Mouse (Mus musculus): Measurements from ENCODE around the gene Nmnat1. TPM values are rescaled to one million over a fixed set of nuclear protein-coding genes. Genes with fewer than 3 reads are reported as not detected.

Nmnat1 gene
- 17.9 and 21.9 TPM in 2 replicates for polyA plus RNA-seq (2012; rRNA removed)

GRCm38 (mm10) chr4:149485053-149485824, at the start of gene Nmnat1, which contains the start of gene Lzic:
TSS of gene Nmnat1 (minus strand) at chr4:149485202.
TSS of gene Lzic (plus strand) at chr4:149485229.
- Histone ChIP-seq H3K27ac (ENCODE audit: insufficient read depth, low read depth, low read length) (peak within 1 kb of the TSS; percentile 93), H3K36me3 (ENCODE audit: control insufficient read depth, insufficient read depth, low read length) (no peaks in the 10 kb centered on the region), H3K4me1 (ENCODE audit: control insufficient read depth, insufficient read depth, low read length) (no peaks in the 10 kb centered on the region), H3K27me3 (replicated peaks; ENCODE audit: control insufficient read depth, insufficient read depth, low read length) (no peaks in the 10 kb centered on the region), H3K4me3 (ENCODE audit: insufficient read depth, low read depth, low read length) (peak within 1 kb of the TSS; percentile 81)
- peak; percentile 97 for DNase-seq
- no peak for TF ChIP-seq CTCF (conservative IDR thresholded peaks at IDR 0.05; ENCODE audit: insufficient read depth, insufficient read length, low read depth, low read length)
- peak; percentile 39 for TF ChIP-seq POLR2A (IDR thresholded peaks at IDR 0.05; ENCODE audit: low read depth, low read length)
- WGBS = under 1% methylated on average over 60 of the region's 60 CpGs

GRCm38 (mm10) chr4:149529691-149530090, 44.7 kb upstream of the Nmnat1 start:
- no peak for TF ChIP-seq POLR2A (IDR thresholded peaks at IDR 0.05; ENCODE audit: low read depth, low read length)
- TF ChIP-seq CTCF (conservative IDR thresholded peaks at IDR 0.05; ENCODE audit: insufficient read depth, insufficient read length, low read depth, low read length) = no peak
- 57% methylated on average over 6 of the region's 6 CpGs for WGBS
- no peak overlapping the region for H3K4me3 ChIP-seq (ENCODE audit: insufficient read depth, low read depth, low read length)
- peaks cover 10% of the 10 kb centered on the region; the same call in 1 of the 2 replicates for H3K4me1 ChIP-seq (ENCODE audit: control insufficient read depth, insufficient read depth, low read length)
- no peak for DNase-seq
- H3K36me3 ChIP-seq (ENCODE audit: control insufficient read depth, insufficient read depth, low read length) = no peaks in the 10 kb centered on the region
- H3K27me3 ChIP-seq (replicated peaks; ENCODE audit: control insufficient read depth, insufficient read depth, low read length) = no peaks in the 10 kb centered on the region
- H3K27ac ChIP-seq (ENCODE audit: insufficient read depth, low read depth, low read length) = no peak overlapping the region

- DNase-seq = peak; percentile 31
- H3K4me1 ChIP-seq (ENCODE audit: control insufficient read depth, insufficient read depth, low read length) = peaks cover 12% of the 10 kb centered on the region
- H3K27ac ChIP-seq (ENCODE audit: insufficient read depth, low read depth, low read length) = no peak overlapping the region
These were observed 42.8 kb upstream of the Nmnat1 start for GRCm38 (mm10) chr4:149527621-149528354.

GRCm38 (mm10) chr4:149526330-149526729, 41.3 kb upstream of the Nmnat1 start:
- no peak overlapping the region for H3K4me3 ChIP-seq (ENCODE audit: insufficient read depth, low read depth, low read length)
- TF ChIP-seq CTCF (conservative IDR thresholded peaks at IDR 0.05; ENCODE audit: insufficient read depth, insufficient read length, low read depth, low read length) = no peak
- 46% methylated on average over 7 of the region's 7 CpGs for WGBS
- H3K36me3 ChIP-seq (ENCODE audit: control insufficient read depth, insufficient read depth, low read length) = no peaks in the 10 kb centered on the region
- H3K27ac ChIP-seq (ENCODE audit: insufficient read depth, low read depth, low read length) = no peak overlapping the region
- H3K27me3 ChIP-seq (replicated peaks; ENCODE audit: control insufficient read depth, insufficient read depth, low read length) = no peaks in the 10 kb centered on the region
- peak; percentile 29 for DNase-seq
- peaks cover 21% of the 10 kb centered on the region for H3K4me1 ChIP-seq (ENCODE audit: control insufficient read depth, insufficient read depth, low read length)

More at GRCm38 (mm10) chr4:149527621-149528354, 42.8 kb upstream of the Nmnat1 start:
- WGBS = 75% methylated on average over 15 of the region's 15 CpGs
- H3K4me3 ChIP-seq (ENCODE audit: insufficient read depth, low read depth, low read length) = no peak overlapping the region
- no peaks in the 10 kb centered on the region for H3K36me3 ChIP-seq (ENCODE audit: control insufficient read depth, insufficient read depth, low read length)
- no peaks in the 10 kb centered on the region for H3K27me3 ChIP-seq (replicated peaks; ENCODE audit: control insufficient read depth, insufficient read depth, low read length)
- no peak for TF ChIP-seq CTCF (conservative IDR thresholded peaks at IDR 0.05; ENCODE audit: insufficient read depth, insufficient read length, low read depth, low read length)
- TF ChIP-seq POLR2A (IDR thresholded peaks at IDR 0.05; ENCODE audit: low read depth, low read length) = no peak

GRCm38 (mm10) chr4:149525811-149526210, 40.8 kb upstream of the Nmnat1 start:
- H3K27me3 ChIP-seq (replicated peaks; ENCODE audit: control insufficient read depth, insufficient read depth, low read length) = no peaks in the 10 kb centered on the region
- H3K27ac ChIP-seq (ENCODE audit: insufficient read depth, low read depth, low read length) = no peak overlapping the region
- no peak overlapping the region for H3K4me3 ChIP-seq (ENCODE audit: insufficient read depth, low read depth, low read length)
- no peaks in the 10 kb centered on the region for H3K36me3 ChIP-seq (ENCODE audit: control insufficient read depth, insufficient read depth, low read length)
- DNase-seq = peak; percentile 49
- WGBS = 52% methylated on average over 6 of the region's 6 CpGs
- peaks cover 21% of the 10 kb centered on the region for H3K4me1 ChIP-seq (ENCODE audit: control insufficient read depth, insufficient read depth, low read length)
- TF ChIP-seq POLR2A (IDR thresholded peaks at IDR 0.05; ENCODE audit: low read depth, low read length) (no peak), CTCF (conservative IDR thresholded peaks at IDR 0.05; ENCODE audit: insufficient read depth, insufficient read length, low read depth, low read length) (no peak)

- no peaks in the 10 kb centered on the region for H3K27me3 ChIP-seq (replicated peaks; ENCODE audit: control insufficient read depth, insufficient read depth, low read length)
- WGBS = 81% methylated on average over 4 of the region's 4 CpGs
- H3K27ac ChIP-seq (ENCODE audit: insufficient read depth, low read depth, low read length) = no peak overlapping the region
- H3K36me3 ChIP-seq (ENCODE audit: control insufficient read depth, insufficient read depth, low read length) = no peaks in the 10 kb centered on the region
- peaks cover 21% of the 10 kb centered on the region for H3K4me1 ChIP-seq (ENCODE audit: control insufficient read depth, insufficient read depth, low read length)
- H3K4me3 ChIP-seq (ENCODE audit: insufficient read depth, low read depth, low read length) = no peak overlapping the region
- TF ChIP-seq CTCF (conservative IDR thresholded peaks at IDR 0.05; ENCODE audit: insufficient read depth, insufficient read length, low read depth, low read length) (no peak), POLR2A (IDR thresholded peaks at IDR 0.05; ENCODE audit: low read depth, low read length) (no peak)
- no peak for DNase-seq
These were observed 40.2 kb upstream of the Nmnat1 start for GRCm38 (mm10) chr4:149525170-149525569.

GRCm38 (mm10) chr4:149523961-149524360, 39.0 kb upstream of the Nmnat1 start:
- H3K4me3 ChIP-seq (ENCODE audit: insufficient read depth, low read depth, low read length) = no peak overlapping the region
- no peaks in the 10 kb centered on the region for H3K36me3 ChIP-seq (ENCODE audit: control insufficient read depth, insufficient read depth, low read length)
- no peak for DNase-seq
- peaks cover 23% of the 10 kb centered on the region for H3K4me1 ChIP-seq (ENCODE audit: control insufficient read depth, insufficient read depth, low read length)
- WGBS = 75% methylated on average over 6 of the region's 6 CpGs
- no peaks in the 10 kb centered on the region for H3K27me3 ChIP-seq (replicated peaks; ENCODE audit: control insufficient read depth, insufficient read depth, low read length)
- TF ChIP-seq CTCF (conservative IDR thresholded peaks at IDR 0.05; ENCODE audit: insufficient read depth, insufficient read length, low read depth, low read length) (no peak), POLR2A (IDR thresholded peaks at IDR 0.05; ENCODE audit: low read depth, low read length) (no peak)
- H3K27ac ChIP-seq (ENCODE audit: insufficient read depth, low read depth, low read length) = no peak overlapping the region
